19 mouse cellular contexts compared by ENCODE assay signal in genomic region chr16:96363277-96363676, GRCm38 (mm10).
DNase-seq lines count a peak whose midpoint lies in the region; ATAC-seq and TF ChIP-seq lines count a peak whose summit lies in the region.
"Had no signal": no experiment of that assay in that cellular context is flagged by ENCODE, and none has a peak within 500 bp of the region (broad histone marks: within the 10 kb centered on the region; RNA-seq: fewer than 3 reads in every experiment).

No protein-coding gene starts in this region.

- no peaks in the 10 kb centered on the region for H3K9me3 ChIP-seq in intestine, postnatal 0 days (ENCODE audit: control insufficient read depth)
- H3K9me3 ChIP-seq in stomach, embryonic 15.5 days = no peaks in the 10 kb centered on the region
- H3K9me3 ChIP-seq: limb, embryonic 13.5 days had no signal

- no peak overlapping the region for H3K4me3 ChIP-seq in intestine, postnatal 0 days (ENCODE audit: low read depth, low read length)
- H3K4me3 ChIP-seq in kidney, adult 2 months (ENCODE audit: insufficient read depth, low read depth, low read length) = peak overlapping the region; percentile 46; the same call in 1 of the 2 replicates
- no peak overlapping the region for H3K4me3 ChIP-seq in stomach, embryonic 15.5 days (replicated peaks)
- H3K4me3 ChIP-seq: gastrocnemius, adult 2 months; layer of hippocampus, adult 2 months; limb, embryonic 13.5 days; myocyte had no signal

- H3K27me3 ChIP-seq in intestine, postnatal 0 days (replicated peaks; ENCODE audit: control insufficient read depth, insufficient read depth, low read length) = no peaks in the 10 kb centered on the region
- no peaks in the 10 kb centered on the region for H3K27me3 ChIP-seq in kidney, adult 2 months (replicated peaks; ENCODE audit: control insufficient read depth, insufficient read depth, low read length)
- no peaks in the 10 kb centered on the region for H3K27me3 ChIP-seq in stomach, embryonic 15.5 days (replicated peaks)

- no peak for TF ChIP-seq POLR2A in kidney, adult 2 months (IDR thresholded peaks at IDR 0.05; ENCODE audit: low read depth, low read length)

- peak overlapping the region; percentile 64 for H3K4me2 ChIP-seq in intestine, postnatal 0 days (replicated peaks; ENCODE audit: low read depth)
- 0 out of 2 replicates have a peak overlapping the region, but pooled peaks have one; percentile 38 for H3K4me2 ChIP-seq in stomach, embryonic 15.5 days
- H3K4me2 ChIP-seq: hindbrain, embryonic 14.5 days; limb, embryonic 13.5 days had no signal

- no peak overlapping the region for H3K9ac ChIP-seq in intestine, postnatal 0 days (ENCODE audit: low read depth, low read length)
- no peak overlapping the region for H3K9ac ChIP-seq in stomach, embryonic 15.5 days
- H3K9ac ChIP-seq: hindbrain, embryonic 14.5 days; limb, embryonic 13.5 days had no signal

- WGBS in intestine, postnatal 0 days = 48% methylated on average over 5 of the region's 5 CpGs
- WGBS in kidney, adult 2 months = 23% methylated on average over 5 of the region's 5 CpGs
- 60% methylated on average over 5 of the region's 5 CpGs for WGBS in stomach, embryonic 15.5 days

- DNase-seq in kidney, adult 2 months = peak; percentile 85
- DNase-seq in kidney, postnatal 25 days = peak; percentile 60 to 84
- no peak for DNase-seq in cerebellum, postnatal 25 days
- no peak for DNase-seq in right cerebral cortex, adult 2 months (ENCODE audit: low spot score in 2 of 2)
- DNase-seq: adrenal gland, postnatal 10 days; cerebellum, adult 2 months; gastrocnemius, adult 2 months; heart, adult 18-20 months; retina, postnatal 1 day; thymus, postnatal 4 days had no signal

- no peak for TF ChIP-seq CTCF in intestine, postnatal 0 days (IDR thresholded peaks at IDR 0.05; ENCODE audit: low read depth)
- no peak for TF ChIP-seq CTCF in kidney, adult 2 months (conservative IDR thresholded peaks at IDR 0.05; ENCODE audit: insufficient read depth, insufficient read length, low read depth, low read length)

- 0 out of 2 replicates have a peak, but pooled peaks have one; percentile 6 for ATAC-seq in intestine, postnatal 0 days
- no peak for ATAC-seq in stomach, embryonic 15.5 days (ENCODE audit: insufficient read depth, low FRiP score, low read depth)
- ATAC-seq in activated CD4-positive, CD25-positive, alpha-beta regulatory T cell, adult 4 months = no peak
- ATAC-seq: CD4-positive, CD25-positive, alpha-beta regulatory T cell, adult 4 months; forebrain, embryonic 16.5 days had no signal

- H3K36me3 ChIP-seq in intestine, postnatal 0 days (ENCODE audit: control insufficient read depth, insufficient read depth) = peaks cover 3% of the 10 kb centered on the region
- H3K36me3 ChIP-seq in kidney, adult 2 months (ENCODE audit: control insufficient read depth, insufficient read depth, low read length) = no peaks in the 10 kb centered on the region
- no peaks in the 10 kb centered on the region for H3K36me3 ChIP-seq in stomach, embryonic 15.5 days
- H3K36me3 ChIP-seq: limb, embryonic 13.5 days had no signal

- H3K4me1 ChIP-seq in intestine, postnatal 0 days (replicated peaks; ENCODE audit: control insufficient read depth, insufficient read depth, low read length) = 0 out of 2 replicates have a peak, but pooled peaks cover 2% of the 10 kb centered on the region
- peaks cover 12% of the 10 kb centered on the region for H3K4me1 ChIP-seq in kidney, adult 2 months (ENCODE audit: control insufficient read depth, insufficient read depth, low read length)
- no peaks in the 10 kb centered on the region for H3K4me1 ChIP-seq in stomach, embryonic 15.5 days

- H3K27ac ChIP-seq in intestine, postnatal 0 days (ENCODE audit: low read depth, low read length) = peak overlapping the region; percentile 93
- H3K27ac ChIP-seq in kidney, adult 2 months (ENCODE audit: insufficient read depth, low read depth, low read length) = peak overlapping the region; percentile 91
- no peak overlapping the region for H3K27ac ChIP-seq in stomach, embryonic 15.5 days
- H3K27ac ChIP-seq: gastrocnemius, adult 2 months; hindbrain, embryonic 14.5 days; layer of hippocampus, adult 2 months; limb, embryonic 13.5 days had no signal

Comparison
In these comparisons a context has a peak if more than half of its experiments do, and no peak if none do; other contexts are left out.
1. DNase-seq: peak in kidney, adult 2 months (single experiment) and kidney, postnatal 25 days (2 of 2); none in cerebellum, postnatal 25 days (0 of 2) and right cerebral cortex, adult 2 months (0 of 2).